ENCODE assay signal across 20 mouse cellular contexts in the genomic region with DNA sequence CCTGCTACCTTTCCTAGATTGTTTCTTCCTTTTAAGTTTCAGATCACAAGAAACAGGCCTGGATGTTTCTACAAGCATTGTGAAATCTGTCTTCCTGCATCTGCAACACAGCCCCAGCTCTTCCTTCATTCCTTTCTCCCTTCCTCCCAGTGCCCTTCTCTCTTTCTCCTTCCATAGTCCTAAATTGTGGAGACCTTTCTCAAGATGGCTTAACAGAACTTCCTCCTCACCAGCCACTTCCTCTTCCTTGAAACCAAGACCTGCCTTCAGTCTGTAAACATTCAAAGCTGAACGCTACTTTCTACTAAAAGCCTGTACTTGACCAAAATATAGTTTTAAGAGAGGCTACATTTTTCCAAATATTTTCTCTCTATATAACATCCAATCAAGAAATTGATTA. TPM values are rescaled to one million over a fixed set of nuclear protein-coding genes. Genes with fewer than 3 reads are reported as not detected.
"Had no signal": no experiment of that assay in that cellular context is flagged by ENCODE, and none has a peak within 500 bp of the region (broad histone marks: within the 10 kb centered on the region; RNA-seq: fewer than 3 reads in every experiment).

No protein-coding gene starts in this region.

- H3K4me3 ChIP-seq: kidney, embryonic 15.5 days; limb, embryonic 12.5 days; neural tube, embryonic 13.5 days had no signal

- DNase-seq: kidney, adult 2 months; kidney, postnatal 14 days; layer of hippocampus, postnatal 36 days; liver; lung, adult 18-20 months; lung, postnatal 36 days; midbrain, embryonic 14.5 days; right cerebral cortex, adult 18-20 months; right cerebral cortex, postnatal 25 days; thymus, adult 18-20 months; thymus, postnatal 14 days had no signal

- H3K4me1 ChIP-seq: kidney, embryonic 15.5 days; limb, embryonic 12.5 days; neural tube, embryonic 13.5 days had no signal

- H3K36me3 ChIP-seq: kidney, embryonic 15.5 days; limb, embryonic 12.5 days; neural tube, embryonic 13.5 days had no signal

- ATAC-seq: intestine, embryonic 16.5 days had no signal

- H3K27me3 ChIP-seq: kidney, embryonic 15.5 days; limb, embryonic 12.5 days; neural tube, embryonic 13.5 days had no signal

- H3K27ac ChIP-seq: kidney, embryonic 15.5 days; limb, embryonic 12.5 days; liver, embryonic 14.5 days; neural tube, embryonic 13.5 days had no signal

RNA-seq across cellular contexts. Expression of a gene that starts 4.5 kb away (rescaled TPM):
- polyA plus RNA-seq: small intestine, adult 2 months had no signal

RNA-seq across cellular contexts. Expression of a gene that starts 24.8 kb away (rescaled TPM):
- total RNA-seq: layer of hippocampus, adult 8-10 months; layer of hippocampus, postnatal 36 days; left cerebral cortex, adult 8-10 months; left cerebral cortex, postnatal 36 days had no signal
- polyA plus RNA-seq: kidney, adult 2 months; liver, embryonic 14.5 days; small intestine, adult 2 months had no signal
